Mouse (Mus musculus) frontal cortex, postnatal 14 days (tissue): Measurements from ENCODE around the gene Gm10135.
"Not testable (repeated sequence)": the region's sequence is repeated elsewhere in the genome, so short reads cannot be mapped to it uniquely, and the experiment has no call there.

Experiments
- DNase-seq, 2 experiments: peaks; one replicate each; pipeline ENCODE4 v3.0.0; 2022; ENCODE audit warnings: low spot score in 2 of 2

Gene Gm10135

GRCm38 (mm10) chr5:72965706-72966105 lies 8.8 kb downstream of the Gm10135 start:
- DNase-seq = no peak

GRCm38 (mm10) chr5:72960096-72960495 lies 14.4 kb downstream of the Gm10135 start:
- DNase-seq = no peak

GRCm38 (mm10) chr5:72957281-72957680 lies 17.2 kb downstream of the Gm10135 start:
- no peak for DNase-seq

GRCm38 (mm10) chr5:72953996-72954604 lies 20.4 kb downstream of the Gm10135 start:
- DNase-seq = no peak

GRCm38 (mm10) chr5:72950252-72950651 lies 24.2 kb downstream of the Gm10135 start:
- no peak for DNase-seq

- no peak for DNase-seq
These were observed 26.4 kb downstream of the Gm10135 start for GRCm38 (mm10) chr5:72948136-72948535.

- no peak for DNase-seq
These were observed 33.5 kb downstream of the Gm10135 start for GRCm38 (mm10) chr5:72940906-72941432.

- DNase-seq = no peak
These were observed 35.2 kb downstream of the Gm10135 start for GRCm38 (mm10) chr5:72939311-72939710.

- DNase-seq = not testable (repeated sequence)
These were observed 36.1 kb downstream of the Gm10135 start for GRCm38 (mm10) chr5:72938421-72938820.

- DNase-seq = no peak
These were observed 41.4 kb downstream of the Gm10135 start for GRCm38 (mm10) chr5:72933026-72933675.

- no peak for DNase-seq
These were observed 47.4 kb downstream of the Gm10135 start for GRCm38 (mm10) chr5:72927074-72927473.

GRCm38 (mm10) chr5:72922796-72923195 lies 51.7 kb downstream of the Gm10135 start:
- DNase-seq = no peak

GRCm38 (mm10) chr5:72921171-72921570 lies 53.3 kb downstream of the Gm10135 start:
- DNase-seq = no peak

- no peak for DNase-seq
These were observed 54.1 kb downstream of the Gm10135 start for GRCm38 (mm10) chr5:72920416-72920815.

GRCm38 (mm10) chr5:72916851-72917250 lies 57.7 kb downstream of the Gm10135 start:
- no peak for DNase-seq

GRCm38 (mm10) chr5:72916048-72916447 lies 58.5 kb downstream of the Gm10135 start:
- DNase-seq = no peak
